Mouse (Mus musculus) thymus, postnatal 36 days (tissue): ENCODE data around the gene Fam83e.

Experiments
- DNase-seq, 2 experiments: peaks; one replicate each; pipeline ENCODE4 v3.0.0; 2022; ENCODE audit warnings: mixed read lengths in 2 of 2

Fam83e gene

DNA sequence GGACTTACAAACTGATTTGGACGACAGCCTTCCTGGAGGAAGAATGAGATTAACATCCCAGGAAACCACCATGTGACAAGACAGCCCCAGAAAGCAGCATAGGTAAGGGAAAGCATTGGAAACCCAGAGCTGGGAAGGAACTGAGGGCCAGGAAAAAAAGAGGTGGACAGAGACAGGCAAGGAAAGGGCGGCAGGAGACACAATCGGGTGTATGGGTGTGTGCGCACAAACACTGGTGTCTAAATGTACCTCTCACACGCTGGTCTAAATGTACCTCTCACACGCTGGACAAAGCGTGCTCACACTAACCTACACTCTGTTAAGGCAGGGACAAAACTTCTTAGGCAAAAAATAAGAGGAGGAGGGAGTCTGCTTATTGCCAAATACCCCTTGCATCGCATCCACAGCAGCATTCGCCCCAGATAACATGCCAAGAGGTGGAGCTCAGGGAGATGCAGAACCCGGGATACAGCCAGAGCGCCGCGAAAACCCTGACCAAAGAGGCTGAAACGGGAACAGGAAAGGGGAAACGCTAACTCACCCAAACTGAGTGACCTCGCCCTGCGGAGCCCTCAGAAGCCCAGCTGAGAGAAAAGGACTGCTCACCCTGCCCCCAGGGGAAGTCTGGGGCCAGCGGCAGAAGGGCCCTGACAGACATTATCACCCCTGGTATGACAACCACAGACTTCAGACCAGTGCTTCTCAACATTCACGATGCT, 5.1 kb upstream of the Fam83e start:
- no peak for DNase-seq

DNA sequence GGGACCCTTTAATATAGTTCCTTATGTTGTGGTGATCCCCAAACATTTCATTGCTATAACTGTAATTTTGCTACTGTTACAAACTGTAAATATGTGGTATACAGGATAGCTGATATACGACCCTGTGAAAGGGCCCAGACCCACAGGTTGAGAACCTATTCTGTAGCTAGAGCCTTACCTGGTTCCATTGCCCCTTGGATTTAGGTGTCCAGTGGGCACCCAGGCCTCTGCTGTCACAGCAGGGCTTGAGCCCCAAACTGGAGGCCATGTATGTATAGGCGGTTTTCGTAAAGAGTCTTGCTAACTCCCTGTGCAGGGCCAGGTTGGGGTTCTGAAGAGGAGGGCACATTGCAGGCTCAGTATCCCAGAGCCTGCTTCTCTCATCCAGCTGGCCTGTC, 4.6 kb upstream of the Fam83e start:
- DNase-seq: no peak

DNA sequence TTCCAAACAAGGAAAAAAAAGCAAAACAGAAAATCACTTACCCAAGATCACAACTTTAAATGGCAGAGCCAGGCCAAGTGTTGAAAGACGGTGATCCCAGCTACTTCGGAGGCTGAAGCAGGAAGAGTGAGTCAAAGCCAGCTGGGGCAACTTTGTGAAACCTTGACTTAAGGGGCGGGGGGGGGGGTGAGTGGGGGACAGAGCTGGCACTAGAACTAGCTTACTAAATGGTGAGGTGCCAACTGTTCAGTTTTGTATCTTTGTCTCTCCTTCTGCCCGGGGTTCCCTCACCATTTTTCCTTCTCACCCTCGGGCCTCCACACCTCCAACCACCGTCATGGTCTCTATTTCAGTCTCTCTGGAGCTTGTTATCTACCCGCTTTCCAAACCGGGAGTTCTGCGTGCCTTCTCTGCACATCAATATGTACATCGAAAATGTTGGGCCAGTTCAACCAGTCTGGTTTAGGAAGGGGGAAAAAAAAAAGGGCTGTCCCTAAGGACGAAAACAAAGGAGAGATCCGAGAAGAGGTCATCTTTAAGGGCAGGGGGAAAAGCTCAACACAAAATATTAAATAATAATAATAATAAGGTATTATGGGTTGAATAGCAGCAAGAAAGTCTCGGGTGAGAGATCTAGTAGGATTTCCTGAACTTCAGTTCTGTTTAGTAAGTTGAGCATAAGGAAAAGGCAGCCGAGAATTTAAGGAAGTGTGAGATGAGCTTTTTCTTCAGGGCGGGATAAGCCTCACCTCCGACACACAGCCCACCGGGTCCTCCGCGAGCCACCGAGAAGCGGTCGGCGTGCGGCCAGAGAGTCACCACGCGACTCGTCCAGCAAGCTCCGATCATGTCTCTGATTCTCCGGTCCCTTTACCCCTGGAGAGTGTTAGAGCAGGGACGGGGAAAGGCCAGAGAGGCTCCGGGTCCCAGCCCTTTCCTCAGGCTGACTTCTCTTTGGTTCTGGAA, 3.8 kb upstream of the Fam83e start:
- DNase-seq: peak in 1 of 2 experiments; percentile 3

DNA sequence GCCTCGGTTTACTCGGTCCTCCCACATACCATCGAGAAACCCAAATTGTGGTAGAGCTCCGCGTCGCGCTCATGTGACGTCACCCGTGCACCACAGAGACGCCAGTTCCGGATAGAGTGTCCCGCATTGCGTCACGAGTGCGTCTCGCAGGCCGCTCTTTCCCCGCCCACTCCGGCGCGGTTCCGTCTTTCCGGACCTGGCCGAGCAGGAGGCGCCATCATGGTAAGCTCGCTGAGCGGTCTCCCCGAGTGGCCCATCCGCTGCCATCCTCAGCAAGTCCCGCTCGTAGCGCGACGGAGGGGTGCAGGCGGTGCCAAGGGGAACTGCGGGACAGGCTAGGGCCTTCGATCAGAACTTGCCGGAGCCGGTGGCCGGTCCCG, 3.1 kb upstream of the Fam83e start, which contains the start of gene Sphk2:
Gene Sphk2 (minus strand): TSS at position 85 of the 380 bp plus-strand sequence.
- DNase-seq: peak; percentile 97 to 98

DNA sequence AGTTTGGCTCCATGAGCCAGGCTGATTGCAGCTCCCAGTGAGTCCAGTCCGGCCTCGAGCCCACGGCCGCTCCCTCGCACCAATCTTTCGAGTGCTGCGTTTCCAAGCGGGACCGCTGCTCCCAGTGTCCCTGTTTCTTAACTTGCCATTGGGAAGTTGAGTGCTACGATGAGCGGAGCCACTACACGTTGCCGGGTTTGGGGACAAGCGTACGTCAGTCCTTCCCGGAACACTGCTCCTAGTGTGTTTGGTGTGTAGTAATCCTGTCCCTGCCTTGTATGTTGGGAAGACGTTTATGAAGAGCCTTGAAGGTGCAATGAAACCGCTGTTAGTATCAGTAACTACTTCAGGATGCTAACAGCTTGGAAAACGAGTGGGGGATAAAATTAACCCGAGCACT, 2.7 kb upstream of the Fam83e start:
- DNase-seq: no peak

DNA sequence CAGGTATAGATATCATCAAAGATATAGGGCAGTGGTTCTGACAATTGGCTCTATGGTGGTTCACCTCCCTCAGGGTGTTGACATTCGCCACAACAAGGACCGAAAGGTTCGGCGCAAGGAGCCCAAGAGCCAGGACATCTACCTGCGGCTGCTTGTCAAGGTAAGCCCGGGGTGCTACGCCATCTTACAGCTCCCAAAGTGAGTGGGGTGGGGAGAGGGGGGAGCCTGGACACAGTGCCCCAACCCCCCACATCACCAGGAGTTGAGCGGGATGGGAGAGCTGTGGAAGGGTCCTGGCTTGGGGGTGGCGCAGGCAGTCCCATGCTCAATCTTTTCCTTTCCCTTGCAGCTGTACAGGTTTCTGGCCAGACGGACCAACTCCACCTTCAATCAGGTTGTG, 1.8 kb upstream of the Fam83e start:
- peak in 1 of 2 experiments; percentile 3 for DNase-seq

DNA sequence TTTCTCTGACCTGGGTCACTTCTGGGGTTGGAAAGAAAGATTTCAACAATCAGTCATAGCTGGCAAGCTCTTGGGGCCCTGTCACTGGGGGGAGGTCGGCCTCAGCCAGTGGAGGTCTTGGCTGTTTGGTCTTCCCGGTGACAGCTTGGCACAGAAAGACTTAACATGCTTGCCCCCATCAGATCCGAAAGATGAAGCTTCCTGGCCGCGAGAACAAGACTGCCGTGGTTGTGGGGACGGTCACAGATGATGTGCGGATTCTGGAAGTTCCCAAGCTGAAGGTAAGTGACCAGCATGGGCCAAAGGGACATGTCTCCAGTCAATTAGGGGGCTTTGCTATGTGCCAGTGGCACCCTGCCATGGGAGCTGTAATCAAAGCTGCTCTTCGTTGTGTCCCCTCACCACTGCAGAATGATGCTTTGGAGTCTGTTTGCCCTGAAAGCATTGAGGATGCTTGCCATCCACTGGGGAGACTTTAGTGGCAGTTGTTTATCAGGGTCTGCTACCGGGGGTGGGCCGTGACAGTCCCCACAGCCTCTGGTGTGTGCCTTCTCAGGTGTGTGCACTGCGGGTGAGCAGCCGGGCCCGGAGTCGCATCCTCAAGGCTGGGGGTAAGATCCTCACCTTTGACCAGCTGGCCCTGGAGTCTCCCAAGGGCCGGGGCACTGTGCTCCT, 1.1 kb upstream of the Fam83e start:
- DNase-seq: no peak

DNA sequence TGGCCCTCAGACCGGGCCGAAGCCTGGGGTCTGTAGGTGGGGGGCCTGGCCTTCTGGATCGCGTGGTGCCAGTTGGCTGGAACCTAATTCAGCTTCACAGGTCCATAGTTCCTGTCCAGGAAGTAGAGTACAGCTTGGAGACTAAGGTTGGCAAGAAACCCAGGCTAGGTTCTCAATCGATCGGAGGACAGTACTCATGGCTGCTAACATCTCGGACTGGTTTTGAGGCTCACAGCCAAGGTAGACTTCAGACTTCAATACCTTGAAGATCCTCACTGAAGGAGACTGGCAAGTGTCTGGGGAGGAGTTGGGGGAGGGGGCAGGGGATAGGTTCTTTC, 191 bp downstream of the Fam83e start:
- no peak for DNase-seq

DNA sequence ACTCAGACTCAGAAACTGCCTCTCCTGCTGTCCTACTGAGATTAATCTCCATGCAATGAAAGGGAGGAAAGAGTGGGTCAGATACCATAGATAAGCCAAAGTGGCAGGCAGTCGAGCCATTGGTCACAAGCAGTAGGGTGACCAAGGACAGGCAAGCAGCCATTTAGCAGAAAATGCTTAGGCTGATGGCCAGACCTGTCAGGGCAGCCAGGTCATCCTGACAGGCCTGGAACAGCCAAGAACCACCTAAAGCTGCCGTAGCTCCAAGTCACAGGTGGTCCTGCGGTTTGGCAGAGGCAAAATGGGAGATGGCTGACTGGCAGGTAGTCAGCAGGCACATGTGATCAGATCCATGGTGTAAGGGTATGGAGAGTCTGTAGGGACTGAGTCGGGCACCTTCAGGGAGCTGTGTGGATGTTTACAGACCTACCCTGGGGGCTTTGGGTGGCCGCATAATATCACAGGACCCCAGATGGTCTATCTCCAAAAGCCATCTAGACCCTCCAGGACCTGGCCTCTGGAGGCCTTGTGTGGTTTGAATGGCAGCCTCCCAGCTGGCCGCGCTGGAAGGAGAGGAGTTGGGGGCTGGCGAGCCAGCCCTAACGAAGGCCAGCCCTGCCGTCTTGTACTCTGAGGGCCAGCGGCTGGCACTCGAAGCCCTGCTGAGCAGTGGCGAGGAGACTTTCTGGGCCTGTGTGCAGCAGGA, 783 bp downstream of the Fam83e start:
- DNase-seq: no peak

DNA sequence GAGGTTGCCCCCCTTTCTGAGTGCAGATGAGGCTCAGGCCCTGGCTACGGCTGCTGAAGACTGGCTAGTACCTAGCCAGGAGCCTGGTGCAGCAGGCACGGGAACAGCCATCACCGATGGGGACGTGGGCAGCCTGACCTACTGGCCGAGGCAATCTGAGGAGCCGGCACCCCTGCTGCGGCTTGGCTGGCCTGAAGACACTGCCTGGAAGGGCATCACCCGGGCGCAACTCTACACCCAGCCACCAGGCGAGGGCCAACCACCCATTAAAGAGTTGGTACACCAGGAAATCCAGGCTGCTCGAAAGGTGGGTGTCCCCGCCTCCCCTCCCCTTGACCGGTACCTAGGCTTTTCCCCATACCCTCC, 1.3 kb downstream of the Fam83e start:
- no peak for DNase-seq

DNA sequence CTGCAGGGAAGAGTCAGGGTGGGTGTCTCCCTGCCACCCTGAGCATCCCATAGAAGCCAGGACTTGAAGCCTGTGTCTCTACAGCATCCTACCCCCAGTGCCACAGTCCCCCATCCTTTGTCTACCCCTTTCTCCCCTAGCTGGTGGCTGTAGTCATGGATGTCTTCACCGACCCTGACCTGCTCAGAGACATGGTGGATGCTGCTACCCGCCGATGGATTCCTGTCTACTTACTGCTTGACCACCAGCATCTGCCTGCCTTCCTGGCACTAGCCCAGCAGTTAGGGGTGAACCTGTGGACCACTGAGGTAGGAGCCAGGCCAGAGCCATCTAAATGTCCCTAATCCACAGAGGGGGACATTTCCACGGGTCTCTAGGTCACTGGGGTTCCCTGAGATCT, 2.3 kb downstream of the Fam83e start:
- no peak for DNase-seq

DNA sequence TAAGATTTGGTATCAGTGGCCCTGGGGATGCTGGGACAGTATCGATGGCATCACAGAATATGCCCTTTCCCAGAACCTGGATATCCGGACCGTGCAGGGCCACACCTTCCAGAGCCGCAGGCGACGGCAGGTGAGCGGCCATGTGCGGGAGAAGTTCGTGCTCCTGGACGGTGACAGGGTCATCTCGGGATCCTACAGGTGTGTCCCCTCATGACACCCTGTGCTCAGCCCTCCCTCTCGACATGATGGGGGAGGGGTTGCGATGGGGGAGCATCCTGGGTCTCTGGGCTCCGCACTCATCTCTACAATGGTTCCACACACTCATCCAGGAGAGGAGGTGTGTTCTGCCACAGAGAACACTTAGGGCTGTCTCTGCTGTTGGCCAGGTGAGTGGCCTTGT, 2.8 kb downstream of the Fam83e start:
- no peak for DNase-seq

DNA sequence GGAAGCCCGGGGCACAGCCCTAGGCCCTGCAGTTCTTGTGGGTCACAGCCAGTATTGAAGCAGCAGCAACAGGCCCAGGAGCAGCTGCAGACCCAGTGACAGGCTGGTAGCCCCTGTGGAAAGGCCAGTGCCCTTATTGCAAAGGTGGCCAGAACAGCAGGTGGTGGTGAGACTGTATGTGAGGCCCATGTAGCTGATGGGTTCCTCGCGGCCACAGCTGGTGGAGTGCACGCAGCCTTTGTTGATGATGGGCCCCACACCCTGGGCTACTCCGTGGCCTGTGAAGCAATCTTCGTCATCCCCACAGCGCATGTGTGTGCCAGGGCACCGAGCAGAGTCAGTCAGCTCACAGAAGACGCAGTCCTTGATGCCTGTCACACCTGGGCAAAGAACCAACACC, 4.1 kb downstream of the Fam83e start:
- no peak for DNase-seq

DNA sequence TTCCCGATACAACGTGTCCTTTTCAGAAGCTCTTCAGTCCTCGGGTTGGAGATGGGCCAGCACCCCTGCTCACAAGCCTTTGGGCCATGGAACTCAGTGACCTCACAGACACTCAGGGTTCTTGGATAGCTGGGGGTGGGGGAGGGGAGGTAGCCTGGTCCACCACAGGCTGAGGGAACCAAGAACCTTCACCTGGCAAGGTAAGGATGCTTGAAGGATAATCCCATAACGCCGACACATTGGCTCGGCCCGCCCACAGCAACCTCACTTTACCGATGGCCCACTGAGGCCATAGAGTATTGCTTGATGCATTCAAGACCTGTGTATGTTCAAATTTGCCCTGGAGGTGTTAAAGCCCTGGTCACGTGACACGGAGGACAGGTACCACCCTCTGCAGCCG, 4.7 kb downstream of the Fam83e start, which contains the start of gene Spaca4:
Gene Spaca4 (minus strand): TSS at position 101 of the 400 bp plus-strand sequence.
- no peak for DNase-seq

DNA sequence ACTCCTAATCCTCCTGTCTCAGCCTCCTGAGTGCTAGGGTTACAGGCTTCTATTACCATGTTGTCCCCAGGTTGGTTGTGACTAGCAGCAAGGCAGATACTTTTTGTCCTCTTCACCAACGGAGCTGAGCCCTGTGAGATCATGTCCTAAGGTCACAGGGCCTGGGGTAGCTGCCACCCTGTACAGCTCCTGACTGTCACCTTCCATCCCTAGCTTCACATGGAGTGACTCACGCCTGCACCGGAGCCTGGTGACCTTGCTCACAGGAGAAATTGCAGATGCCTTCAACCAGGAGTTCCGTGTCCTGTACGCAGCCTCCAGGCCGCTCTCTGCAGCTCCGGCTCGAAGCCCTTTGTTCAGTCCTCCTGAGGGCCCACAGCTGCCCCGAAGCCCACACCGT, 5.4 kb downstream of the Fam83e start:
- no peak for DNase-seq

DNA sequence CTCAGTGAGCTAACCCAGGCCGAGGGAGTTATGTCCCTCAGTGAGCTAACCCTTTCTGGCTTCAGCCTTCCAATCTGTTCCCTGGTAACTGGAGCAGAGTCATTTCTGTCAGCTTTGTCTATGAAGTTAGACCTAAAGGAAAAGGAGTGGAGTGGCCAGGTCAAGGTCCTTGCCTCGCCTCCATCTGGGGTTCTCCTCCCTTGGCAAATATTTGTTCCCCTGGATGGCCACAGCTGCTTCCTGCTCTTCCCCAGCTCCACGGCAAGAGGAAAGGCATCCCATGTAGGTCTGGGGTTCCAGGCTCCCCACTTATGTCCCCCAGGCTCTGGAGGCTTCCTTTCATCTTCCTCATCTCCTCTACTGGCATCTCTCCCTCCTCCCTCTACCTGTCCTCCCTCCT, 6.6 kb downstream of the Fam83e start:
- no peak for DNase-seq

DNA sequence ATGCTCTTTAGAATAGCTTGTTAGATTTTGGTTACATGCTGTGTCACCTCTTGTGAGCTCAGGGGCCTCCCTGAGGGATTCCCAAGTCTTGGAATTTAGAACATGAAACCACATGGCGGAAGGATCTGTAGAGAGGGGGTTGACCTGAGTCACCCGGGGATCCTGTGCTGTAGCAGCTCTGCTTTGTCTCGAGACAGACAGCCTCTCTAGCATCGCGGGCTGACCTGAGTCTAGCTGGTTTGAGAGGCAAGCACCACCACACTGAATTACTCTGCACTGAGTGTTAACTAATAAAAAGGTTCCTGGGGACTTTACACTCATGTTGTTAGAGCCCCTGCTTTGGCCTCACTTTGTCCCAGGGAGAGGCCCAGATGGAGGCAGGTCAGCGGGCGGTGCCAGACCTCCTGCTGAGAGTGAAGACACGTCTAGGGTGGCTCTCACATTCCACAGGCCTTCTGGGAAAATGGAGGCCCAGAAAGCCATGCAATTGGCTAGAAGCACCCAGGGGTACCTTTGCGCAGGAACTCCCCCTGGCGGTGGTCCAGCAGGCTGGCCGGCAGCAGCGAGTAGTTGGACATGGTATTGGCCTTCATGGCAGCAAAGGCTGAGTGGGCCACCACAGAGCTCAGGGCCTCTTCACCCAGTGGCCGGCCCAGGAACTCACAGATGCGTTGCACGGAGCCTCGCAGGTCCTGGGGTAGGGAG, 9.9 kb downstream of the Fam83e start:
- DNase-seq: peak; percentile 62 to 65

DNA sequence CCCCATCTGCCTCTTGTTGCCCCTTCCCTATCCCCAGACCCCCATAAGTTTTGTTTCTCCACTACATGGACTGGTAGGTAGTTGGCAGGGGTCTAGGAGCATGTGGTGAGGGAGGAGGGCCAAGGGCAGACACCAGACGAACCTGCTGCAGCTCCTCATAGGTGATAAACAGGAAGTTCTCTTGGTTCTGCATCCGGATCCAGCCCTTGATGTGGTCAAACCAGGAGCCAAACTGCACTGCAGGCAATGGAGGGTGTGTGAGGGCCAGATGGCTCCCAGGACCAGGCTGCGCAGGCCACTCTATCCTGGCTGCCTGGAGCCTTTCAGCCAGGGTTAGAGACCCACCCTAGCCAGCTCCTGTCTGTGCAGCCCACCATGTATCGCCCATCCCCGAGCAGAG, 12.5 kb downstream of the Fam83e start:
- peak; percentile 80 to 87 for DNase-seq

DNA sequence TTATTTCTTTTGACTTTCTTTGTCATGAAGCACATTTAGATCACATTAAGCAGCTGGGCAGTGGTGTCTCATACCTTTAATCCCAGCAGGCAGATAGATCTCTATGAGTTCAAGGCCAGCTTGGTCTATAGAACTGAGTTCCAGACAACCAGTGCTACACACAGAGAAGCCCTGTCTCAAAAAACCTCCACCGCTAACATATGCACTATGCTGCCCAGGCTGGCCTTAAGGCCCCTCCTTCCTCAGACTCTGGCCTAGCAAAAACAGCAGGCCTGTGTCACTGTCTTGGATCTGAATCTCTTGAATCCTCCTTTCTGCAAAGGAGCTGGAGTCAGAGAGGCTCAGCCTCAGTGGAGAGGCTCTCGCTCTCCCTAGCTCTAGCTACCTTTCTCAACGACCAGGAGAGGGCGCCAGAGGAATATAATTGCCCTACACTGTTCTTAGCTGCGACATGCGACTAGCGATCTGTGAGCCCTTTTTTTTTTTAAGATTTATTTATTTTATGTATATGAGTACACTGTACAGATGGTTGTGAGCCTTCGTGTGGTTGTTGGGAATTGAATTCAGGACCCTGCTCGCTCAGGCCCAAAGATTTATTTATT, 18.3 kb downstream of the Fam83e start:
- peak; percentile 71 to 81 for DNase-seq

DNA sequence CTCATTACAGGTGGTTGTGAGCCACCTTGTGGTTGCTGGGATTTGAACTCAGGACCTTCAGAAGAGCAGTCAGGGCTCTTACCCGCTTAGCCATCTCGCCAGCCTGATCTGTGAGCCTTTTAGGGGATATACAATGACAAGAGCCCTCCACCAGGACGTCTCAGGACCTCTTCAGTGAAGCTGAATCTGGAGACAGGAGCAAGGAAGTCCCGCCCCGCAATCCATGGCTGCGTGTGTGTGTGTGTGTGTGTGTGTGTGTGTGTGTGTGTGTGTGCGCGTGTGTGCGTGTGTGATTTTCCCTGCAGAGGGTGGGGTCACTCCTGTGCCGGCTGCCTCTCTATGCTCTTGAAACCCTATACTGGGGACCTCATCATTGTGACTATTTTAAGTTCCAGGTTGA, 18.8 kb downstream of the Fam83e start:
- no peak for DNase-seq

DNA sequence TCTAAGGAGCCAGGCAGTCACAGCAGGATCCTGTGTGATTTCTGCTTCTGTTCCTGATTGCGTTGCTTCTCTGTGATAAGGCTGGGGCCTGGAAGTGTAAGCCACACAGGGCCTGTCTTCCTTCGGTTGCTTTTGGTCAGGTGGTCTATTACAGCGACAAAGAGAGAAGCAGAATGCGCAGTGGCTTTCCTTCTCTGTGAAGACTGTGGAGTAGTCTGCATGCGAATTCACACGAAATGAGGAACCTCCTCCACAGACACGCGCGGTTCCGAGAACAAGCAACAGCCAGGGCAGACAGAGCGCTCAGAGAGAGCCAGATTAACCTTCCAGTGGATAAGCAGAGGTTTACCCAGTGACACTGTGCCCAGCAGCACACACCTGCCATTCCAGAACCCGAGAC, 20.3 kb downstream of the Fam83e start:
- no peak for DNase-seq

DNA sequence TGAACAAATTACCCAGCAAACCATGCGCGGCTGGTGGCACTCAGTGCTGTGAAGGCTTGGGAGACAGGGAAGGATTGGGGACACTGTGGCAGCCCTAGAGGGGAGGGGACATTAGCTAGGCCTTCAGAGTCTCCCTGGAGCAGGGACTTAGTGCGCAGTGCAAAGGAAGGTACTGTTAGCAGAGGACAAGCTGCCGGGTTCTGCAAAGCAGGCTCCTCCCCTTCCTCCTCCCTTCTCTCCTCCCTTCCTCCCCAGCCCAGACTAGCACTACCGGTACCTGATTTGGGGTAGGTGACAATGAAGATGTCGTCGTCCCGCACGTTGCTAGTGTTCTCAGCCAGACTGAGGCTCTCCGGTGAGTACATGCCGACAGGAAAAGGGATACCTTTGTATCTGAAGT, 20.8 kb downstream of the Fam83e start:
- DNase-seq: peak; percentile 54 to 66
